Mouse (Mus musculus) T-cell, adult 66 days (primary cell): ENCODE measurements around the gene Haus3. TPM values are rescaled to one million over a fixed set of nuclear protein-coding genes. Genes with fewer than 3 reads are reported as not detected.

Source experiments
- total RNA-seq, 2 experiments: library from RNA; stranded (reverse); gene quantifications; 3 replicates in 1 of 2; 4 replicates in 1 of 2; pipeline ENCODE4 v1.2.4; 2023

The Haus3 gene
- 10 to 100 TPM; 55.3 to 57.4 TPM for total RNA-seq

DNA sequence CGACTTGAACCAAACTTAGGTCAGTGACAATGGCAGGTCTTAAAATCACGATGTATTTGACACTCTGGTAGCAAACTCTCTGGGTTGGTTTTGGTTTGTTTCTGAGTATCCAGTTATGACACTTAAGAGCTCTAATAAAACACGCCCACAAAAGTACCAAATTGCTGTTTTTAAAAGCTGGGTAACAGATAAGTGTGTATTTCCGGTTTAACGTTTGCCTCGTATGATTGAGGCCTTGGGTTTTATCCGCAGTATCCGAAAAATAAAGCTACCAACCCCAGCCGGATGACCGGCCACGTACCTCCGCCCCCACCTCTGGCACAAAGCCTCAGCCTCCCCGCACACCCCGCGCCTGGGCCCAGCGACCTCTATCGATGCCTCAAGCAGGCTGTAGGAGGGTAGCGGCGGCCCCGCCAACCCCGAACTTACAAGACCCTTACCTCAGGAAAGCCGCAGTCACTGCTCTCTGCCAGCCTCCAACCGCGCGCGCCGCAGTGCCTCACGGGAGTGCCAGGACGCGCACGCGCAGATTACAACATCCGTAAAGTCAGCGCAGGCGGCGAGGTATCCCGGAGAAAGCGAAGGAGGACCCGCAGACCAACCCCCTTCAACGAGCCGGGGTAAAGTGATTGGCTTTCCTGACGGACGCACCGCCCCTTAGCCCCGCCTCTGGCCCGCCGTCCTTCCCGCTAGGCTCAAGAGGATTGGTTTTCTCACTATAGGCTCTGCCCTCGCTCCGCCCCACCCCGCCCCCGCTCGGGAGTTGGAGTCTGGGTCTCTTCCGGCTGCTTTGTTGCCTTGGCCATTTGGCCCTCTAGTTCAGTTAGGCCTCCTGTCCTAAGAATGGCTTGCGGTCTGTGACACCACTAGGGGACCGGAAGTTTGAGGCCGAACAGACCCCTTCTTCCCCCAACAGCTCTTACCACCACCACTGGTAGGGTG is at the start of gene Haus3, which contains the start of gene Poln:
Gene Haus3 (minus strand): TSS at position 578 of the 942 bp plus-strand sequence.
Gene Poln (minus strand): TSS at position 499 of the 942 bp plus-strand sequence.

DNA sequence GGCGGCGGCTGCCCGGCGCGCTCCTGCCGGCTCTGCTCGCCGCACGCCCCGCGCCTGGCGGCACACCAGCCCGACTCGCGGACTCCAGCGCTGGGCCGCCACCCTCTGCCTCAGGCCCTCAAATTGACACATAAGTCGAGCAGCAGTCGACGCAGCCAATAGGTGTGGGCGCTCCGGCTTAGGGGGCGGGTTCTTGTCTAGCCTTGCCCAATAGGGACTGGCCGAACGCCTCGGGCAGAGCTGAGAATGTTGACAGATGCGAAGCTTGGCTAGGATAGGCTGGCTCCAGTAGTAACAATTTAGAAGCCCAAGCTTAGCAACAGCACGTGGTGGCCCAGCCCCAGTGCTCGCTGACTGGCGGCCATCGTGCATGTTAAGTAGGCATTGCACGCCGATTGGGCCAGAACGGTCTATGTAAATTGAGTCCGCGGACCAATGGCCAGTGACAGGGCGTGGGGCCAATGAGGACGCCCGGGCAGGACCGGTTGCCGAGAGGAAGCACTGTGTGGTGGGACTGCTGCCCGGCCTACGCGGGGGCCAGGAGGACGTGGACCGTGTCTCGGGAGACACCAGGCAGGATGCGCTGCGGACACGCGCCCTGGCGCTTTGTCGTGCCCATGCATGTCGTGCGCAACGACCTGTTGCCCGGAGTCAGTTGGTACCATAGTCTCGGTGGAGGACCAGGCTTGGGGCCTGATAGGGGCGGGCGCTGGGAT is 18.4 kb upstream of the Haus3 start, which contains the start of gene Mxd4:
Gene Mxd4 (minus strand): TSS at position 120 of the 716 bp plus-strand sequence.

Other genes with a start within 250 kb of the Haus3 start
- gene Nelfa, start 233.1 kb downstream of the Haus3 start, total RNA-seq = 10 to 100 TPM; 33.4 to 33.8 TPM
- gene Gm1673, start 186.1 kb downstream of the Haus3 start, total RNA-seq = not detected
- under 1 TPM in 1 of 2 experiments, not detected in 1; 0.12 TPM for gene Nat8l, start 173.5 kb downstream of the Haus3 start, total RNA-seq
- gene Poln, start 79 bp downstream of the Haus3 start, total RNA-seq = 1 to 10 TPM in 1 of 2 experiments, under 1 TPM in 1; 0.82 to 1.2 TPM
- gene Mxd4, start 18.2 kb upstream of the Haus3 start, total RNA-seq = 100 to 1,000 TPM; 100 to 105 TPM
- gene Zfyve28, start 118.9 kb upstream of the Haus3 start, total RNA-seq = under 1 TPM; 0.86 to 0.93 TPM
- not detected for gene Cfap99, start 119.1 kb upstream of the Haus3 start, total RNA-seq
- 100 to 1,000 TPM; 287 to 292 TPM for gene Rnf4, start 166.8 kb upstream of the Haus3 start, total RNA-seq
- gene Fam193a, start 200.4 kb upstream of the Haus3 start, total RNA-seq = 10 to 100 TPM; 77.6 to 84.8 TPM